Mouse (Mus musculus) telencephalon, adult 2 months (tissue): ENCODE data around the gene Myo5a.

Experiments used
- DNase-seq: peaks from one replicate; pipeline ENCODE4 v3.0.0-alpha.2; 2011; ENCODE audit warnings: low read depth, low spot score

Myo5a gene

GRCm38 (mm10) chr9:75197297-75197696, 126.5 kb downstream of the Myo5a start:
- no peak for DNase-seq

GRCm38 (mm10) chr9:75201506-75201905, 130.7 kb downstream of the Myo5a start:
- no peak for DNase-seq

GRCm38 (mm10) chr9:75202036-75202435, 131.2 kb downstream of the Myo5a start:
- DNase-seq: no peak

GRCm38 (mm10) chr9:75209246-75209645, 138.4 kb downstream of the Myo5a start:
- no peak for DNase-seq

- no peak for DNase-seq
These were observed 139.5 kb downstream of the Myo5a start for GRCm38 (mm10) chr9:75210269-75210668.

DNA sequence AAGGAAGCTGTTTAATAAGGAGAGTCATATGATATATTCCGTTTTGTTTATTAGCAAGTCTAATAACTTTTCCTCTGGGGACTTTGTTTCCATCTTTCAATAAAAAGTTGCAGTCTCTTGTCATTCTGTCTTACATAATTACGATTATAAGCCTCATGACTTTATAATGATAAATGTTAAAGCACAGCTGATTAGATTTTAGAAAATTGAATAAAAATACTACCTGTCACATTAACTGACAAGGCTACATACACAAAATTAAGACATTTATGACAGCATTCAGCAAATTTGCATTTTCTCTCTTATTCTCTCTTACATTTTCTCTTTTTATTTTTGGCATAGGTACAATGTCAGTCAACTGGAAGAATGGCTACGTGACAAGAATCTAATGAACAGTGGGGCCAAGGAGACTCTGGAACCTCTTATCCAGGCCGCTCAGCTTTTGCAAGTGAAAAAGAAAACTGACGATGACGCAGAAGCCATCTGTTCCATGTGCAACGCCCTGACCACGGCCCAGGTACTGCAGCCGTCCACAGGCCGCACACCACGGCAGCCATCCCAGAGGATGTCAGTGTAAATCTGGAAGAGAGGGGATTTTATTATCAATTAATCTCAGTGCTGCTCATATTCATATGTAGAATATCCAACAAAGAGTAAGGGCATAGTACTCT, 144.1 kb downstream of the Myo5a start:
- DNase-seq: no peak

DNA sequence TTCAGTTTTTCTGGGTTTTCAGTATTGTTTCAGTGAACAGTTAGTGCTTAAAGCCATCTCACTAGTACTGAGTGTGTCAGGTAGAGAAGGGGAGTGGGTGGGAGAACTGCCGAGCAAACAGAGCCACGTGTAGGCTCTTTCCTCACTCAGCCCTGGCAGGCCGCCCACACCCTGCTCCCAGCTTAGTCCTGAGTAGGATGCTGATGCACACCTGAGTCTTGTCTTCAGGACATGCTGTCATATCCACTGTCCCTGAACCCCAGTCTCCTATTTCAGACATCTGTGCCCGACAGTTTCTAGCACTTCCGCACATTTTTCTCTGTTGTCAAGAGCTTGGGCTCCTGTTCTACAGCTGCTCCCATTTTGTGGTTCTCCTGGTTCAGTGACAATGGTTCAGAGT, 149.1 kb downstream of the Myo5a start:
- no peak for DNase-seq

- DNase-seq: no peak
These were observed 150.8 kb downstream of the Myo5a start for GRCm38 (mm10) chr9:75221420-75222287.

- no peak for DNase-seq
These were observed 161.3 kb downstream of the Myo5a start, which contains the start of gene Myo5c for GRCm38 (mm10) chr9:75231841-75232746. TSS of gene Myo5c (plus strand) at chr9:75232020.

- no peak for DNase-seq
These were observed 162.0 kb downstream of the Myo5a start for GRCm38 (mm10) chr9:75232860-75233259.

GRCm38 (mm10) chr9:75234271-75234741, 163.5 kb downstream of the Myo5a start:
- no peak for DNase-seq

GRCm38 (mm10) chr9:75234983-75235627, 164.3 kb downstream of the Myo5a start:
- DNase-seq: peak; percentile 85

DNA sequence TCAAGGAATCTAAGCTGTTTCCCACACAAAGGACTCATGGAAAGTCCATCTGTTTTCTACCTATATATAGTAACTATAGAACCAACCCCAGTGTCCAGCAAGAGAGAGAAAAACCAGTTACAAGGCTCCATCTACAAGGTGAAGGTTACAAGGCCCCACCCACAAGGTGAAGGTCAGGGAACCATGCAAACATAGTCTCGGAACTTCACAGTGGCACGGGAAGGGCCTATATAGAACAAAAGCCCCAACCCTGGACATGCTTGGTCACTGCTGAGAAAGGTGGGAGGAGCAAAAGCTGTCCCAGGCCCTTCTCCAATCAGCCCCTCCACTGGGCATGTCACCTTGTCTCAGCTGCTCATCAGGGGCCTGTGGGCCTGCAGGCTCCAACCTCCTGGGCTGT, 164.9 kb downstream of the Myo5a start:
- DNase-seq: no peak

DNA sequence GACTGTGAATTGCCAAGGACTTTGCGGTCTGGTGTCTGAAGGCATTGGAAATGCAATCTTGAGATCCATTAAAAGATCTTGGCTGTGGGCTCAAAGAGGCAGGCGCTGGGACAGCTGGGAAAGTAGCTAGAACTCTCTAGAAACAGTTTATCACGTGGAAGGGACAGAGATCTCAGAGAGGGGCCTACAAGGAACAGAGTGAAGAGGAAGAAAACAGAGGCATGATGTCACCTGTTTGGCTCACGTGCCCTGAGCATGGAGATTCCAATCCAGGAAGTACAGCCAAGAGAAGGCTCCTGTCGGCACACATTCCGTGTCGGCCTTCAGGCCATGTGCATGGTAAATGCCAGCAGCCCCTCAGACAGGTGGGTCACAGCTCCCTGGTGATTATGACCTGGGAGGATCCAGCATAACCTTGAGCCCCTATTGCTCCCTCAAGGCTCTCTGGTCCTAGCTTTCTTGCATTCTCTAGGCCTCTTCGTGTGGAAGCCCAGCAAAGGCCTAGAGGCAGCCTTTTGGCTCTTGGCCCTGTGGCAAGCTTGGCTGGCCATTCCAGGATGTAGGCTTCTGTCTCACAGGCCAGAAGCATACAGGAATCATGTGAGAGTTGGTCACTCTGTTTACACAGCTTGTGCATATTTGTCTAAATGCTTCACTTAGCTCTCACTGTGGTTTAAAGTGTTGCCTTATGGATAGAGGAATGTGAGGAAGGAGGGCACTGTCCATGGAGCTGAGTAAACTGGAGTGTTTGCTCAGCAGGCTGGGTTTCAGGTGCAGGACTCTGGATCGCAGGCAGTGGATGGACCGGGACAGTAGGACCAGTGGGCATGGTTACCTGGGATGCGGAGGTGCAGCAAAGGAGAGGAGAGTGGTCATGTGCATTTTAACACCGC, 165.8 kb downstream of the Myo5a start:
- DNase-seq: no peak

- DNase-seq: no peak
These were observed 167.4 kb downstream of the Myo5a start for GRCm38 (mm10) chr9:75238179-75238578.

DNA sequence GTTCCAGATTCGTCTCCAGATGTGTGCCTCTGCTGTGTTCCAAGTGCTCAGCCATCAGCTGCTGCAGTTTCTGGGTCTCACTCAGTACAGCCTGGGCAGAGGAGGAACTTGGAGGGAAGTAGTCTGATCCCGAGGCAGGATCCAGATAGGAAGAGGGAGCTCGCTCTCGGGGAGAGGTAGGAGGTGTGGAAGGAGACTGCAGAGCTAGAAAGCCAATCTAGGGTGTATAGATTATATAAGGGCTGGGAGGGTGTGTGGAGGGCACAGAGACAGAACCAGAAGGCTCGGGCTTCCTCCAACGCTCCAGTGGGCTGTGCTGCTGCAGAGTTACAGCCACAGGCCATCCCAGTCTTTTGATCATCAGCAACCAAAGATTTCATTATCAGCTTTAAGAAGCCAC, 172.2 kb downstream of the Myo5a start:
- peak; percentile 83 for DNase-seq

DNA sequence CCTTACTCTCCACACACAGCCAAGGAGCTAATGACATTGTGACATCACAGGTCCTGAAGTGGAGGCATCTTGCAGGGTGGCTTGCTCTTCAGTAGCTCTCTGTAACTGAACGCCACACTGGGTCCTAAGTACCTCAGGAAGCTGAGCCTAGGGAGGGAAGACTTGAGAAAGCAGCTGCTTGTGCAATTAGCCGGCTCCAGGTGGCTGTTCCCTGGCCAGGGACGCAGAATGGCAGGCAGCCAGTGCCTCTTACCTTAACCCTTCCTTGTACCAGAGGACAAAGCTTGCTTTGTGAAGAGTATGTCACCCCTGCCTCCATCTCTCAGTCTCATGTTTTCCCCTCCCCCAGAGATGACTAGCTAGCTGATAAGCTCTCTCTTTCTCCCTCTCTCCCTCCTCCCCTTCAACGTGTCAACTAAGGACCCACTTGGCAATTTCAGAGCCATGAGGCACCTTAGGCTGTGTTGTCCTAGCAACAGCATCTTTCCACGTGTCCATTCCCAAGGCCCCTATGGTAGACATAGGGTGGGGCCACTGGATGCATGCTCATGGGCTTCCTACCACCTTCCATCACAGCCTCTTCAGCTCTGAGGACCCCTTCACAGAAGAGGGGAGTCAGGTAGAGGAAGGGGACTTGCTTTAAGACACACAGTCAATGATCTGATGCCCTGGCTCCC, 173.1 kb downstream of the Myo5a start:
- no peak for DNase-seq

GRCm38 (mm10) chr9:75244527-75244926, 173.7 kb downstream of the Myo5a start:
- no peak for DNase-seq

DNA sequence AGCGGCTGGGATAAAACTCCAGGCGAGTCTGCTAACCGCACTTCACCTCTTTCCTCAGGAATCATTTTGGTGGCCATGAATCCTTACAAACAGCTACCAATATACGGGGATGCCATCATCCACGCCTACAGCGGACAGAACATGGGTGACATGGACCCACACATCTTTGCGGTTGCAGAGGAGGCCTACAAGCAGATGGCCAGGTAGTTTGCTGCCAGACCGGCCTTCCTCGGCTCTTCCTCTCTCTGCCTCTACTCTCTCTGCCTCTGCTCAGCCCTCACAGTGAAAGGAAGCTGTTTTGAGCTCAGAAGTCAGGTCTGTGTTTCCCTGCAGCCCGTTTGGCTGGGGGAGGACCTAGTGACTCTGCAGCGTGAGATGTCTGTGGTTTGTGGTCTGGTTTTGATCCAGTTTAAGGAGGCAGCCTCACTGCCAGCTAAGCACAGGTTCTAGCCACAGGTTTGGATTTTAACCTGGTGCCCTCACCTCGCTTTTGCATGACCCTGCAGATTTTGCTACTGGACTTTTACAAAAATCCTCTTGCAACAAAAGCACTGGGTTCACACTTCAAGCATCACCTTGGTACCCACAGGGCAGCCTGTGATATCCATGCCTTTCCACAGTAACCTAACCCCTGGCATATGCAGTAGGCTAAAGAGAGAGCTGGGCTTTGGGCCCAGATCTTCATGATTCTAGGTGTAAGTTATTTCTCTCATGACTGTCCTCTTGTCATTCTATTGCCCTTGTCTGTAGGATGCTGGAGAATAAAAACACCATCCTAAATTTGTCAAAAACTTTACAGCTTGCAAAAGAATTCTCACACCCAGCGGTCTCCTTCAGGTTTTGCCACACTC, 175.5 kb downstream of the Myo5a start:
- DNase-seq: no peak
